Mouse (Mus musculus): Measurements from ENCODE around the gene Bcl2. TPM values are rescaled to one million over a fixed set of nuclear protein-coding genes. Genes with fewer than 3 reads are reported as not detected.

The Bcl2 gene
- polyA plus RNA-seq, 1 experiment from 2014 or later, result 11.5 TPM

DNA sequence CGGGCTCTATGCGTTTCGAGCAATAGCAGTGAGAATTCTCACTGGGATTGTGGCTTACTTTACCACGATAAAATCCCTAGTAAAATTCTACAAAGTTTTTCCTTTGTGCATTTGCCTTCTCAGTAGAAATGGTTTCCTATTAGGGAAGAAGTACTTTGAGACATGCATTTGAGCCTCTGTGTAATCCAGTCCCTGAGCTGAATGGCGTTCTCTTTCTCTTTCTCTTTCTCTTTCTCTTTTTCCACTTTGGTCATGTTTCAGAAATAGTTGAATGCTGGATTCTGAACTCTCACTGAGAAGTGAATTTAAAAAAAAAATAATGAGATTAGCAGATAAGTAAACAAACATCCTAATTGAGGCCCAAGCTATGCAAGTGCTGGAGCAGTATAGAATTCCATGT is 191.1 kb downstream of the Bcl2 start:
- WGBS, result 91% methylated on average over 5 of the region's 5 CpGs
- Histone ChIP-seq H3K9me3 (no peaks in the 10 kb centered on the region), H3K9ac (no peak overlapping the region), H3K4me3 (no peak overlapping the region), H3K4me1 (no peaks in the 10 kb centered on the region), H3K27me3 (replicated peaks) (no peaks in the 10 kb centered on the region), H3K27ac (no peak overlapping the region), H3K36me3 (no peaks in the 10 kb centered on the region), H3K4me2 (replicated peaks) (no peak overlapping the region)
- ATAC-seq (ENCODE audit: low FRiP score, low read depth), result no peak

DNA sequence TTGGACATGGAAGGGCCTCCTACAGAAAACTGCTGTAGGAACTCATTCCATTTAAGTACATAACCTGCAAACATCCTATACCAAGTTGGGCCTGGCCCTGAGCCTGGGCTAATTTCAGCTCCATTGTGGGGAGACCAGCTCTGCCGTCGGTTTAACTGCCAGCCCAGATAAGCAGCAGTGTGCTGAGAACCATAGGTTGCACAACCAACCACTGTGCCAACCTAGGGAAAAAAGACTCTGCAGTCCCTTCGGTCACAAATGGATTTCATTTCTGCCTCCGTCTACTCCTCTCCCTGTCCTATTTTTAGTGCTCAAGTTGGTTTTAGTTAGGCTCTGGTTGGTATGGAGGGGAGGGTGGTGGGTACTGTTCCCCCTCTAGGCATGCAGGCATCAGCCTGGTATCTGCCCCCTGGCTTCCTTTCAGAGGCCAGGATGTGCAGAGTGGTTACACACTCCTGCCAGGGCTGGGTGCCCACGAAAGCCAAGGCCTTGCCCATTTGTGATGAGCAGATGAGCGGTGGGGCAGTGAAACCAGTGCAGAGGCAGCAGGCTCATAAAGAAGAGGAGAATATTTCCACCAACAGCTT is 196.4 kb downstream of the Bcl2 start:
- ATAC-seq (ENCODE audit: low FRiP score, low read depth), result no peak
- no peak overlapping the region for H3K4me2 ChIP-seq (replicated peaks)
- H3K9me3 ChIP-seq, result no peaks in the 10 kb centered on the region
- no peak overlapping the region for H3K4me3 ChIP-seq
- WGBS, result 89% methylated on average over 6 of the region's 6 CpGs
- H3K36me3 ChIP-seq, result no peaks in the 10 kb centered on the region
- H3K27ac ChIP-seq, result no peak overlapping the region
- no peak overlapping the region for H3K9ac ChIP-seq
- H3K27me3 ChIP-seq (replicated peaks), result no peaks in the 10 kb centered on the region
- no peaks in the 10 kb centered on the region for H3K4me1 ChIP-seq

DNA sequence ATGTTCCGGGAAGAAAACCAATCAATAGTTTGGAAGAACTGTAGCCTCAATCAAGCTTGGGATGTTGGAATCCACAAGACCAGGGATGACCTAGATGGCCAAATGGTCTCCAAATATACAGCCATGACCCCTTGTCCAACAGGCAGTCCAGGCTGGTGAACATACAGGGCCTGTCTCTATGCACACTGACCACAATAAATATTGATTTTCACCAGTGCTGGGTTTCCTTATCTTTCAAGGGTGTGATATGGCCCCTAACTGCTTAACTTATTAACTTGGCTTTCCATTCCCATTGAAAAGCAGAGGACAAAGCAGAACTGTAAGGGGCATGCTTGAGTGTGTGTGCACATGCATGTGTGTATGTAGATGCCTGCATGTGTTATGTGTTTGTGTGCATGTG is 197.0 kb downstream of the Bcl2 start:
- Histone ChIP-seq H3K4me2 (replicated peaks) (no peak overlapping the region), H3K36me3 (no peaks in the 10 kb centered on the region), H3K27ac (no peak overlapping the region), H3K4me3 (no peak overlapping the region), H3K4me1 (no peaks in the 10 kb centered on the region), H3K9me3 (no peaks in the 10 kb centered on the region), H3K27me3 (replicated peaks) (no peaks in the 10 kb centered on the region), H3K9ac (no peak overlapping the region)
- ATAC-seq (ENCODE audit: low FRiP score, low read depth), result no peak
- 97% methylated on average over 1 of the region's 1 CpGs for WGBS

DNA sequence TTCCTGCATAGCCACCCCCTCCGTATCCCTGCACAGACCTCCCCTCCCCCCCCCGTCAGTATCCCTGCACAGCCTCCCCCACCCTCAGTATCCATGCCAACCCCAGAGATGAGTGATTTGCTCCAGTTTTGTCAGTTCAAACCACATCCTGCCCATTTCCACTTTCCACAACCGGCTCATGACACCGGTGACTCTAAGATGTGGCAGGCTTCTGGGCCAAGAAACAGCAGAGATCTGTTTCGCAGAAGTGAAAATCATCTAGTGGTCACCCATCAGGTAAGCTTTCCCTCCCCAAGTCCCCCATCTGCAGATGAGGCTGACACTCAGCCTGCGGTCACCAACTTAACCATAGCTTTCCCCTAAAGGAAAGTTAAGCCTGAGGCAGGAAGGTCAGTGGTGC is 198.5 kb downstream of the Bcl2 start:
- H3K4me3 ChIP-seq, result no peak overlapping the region

DNA sequence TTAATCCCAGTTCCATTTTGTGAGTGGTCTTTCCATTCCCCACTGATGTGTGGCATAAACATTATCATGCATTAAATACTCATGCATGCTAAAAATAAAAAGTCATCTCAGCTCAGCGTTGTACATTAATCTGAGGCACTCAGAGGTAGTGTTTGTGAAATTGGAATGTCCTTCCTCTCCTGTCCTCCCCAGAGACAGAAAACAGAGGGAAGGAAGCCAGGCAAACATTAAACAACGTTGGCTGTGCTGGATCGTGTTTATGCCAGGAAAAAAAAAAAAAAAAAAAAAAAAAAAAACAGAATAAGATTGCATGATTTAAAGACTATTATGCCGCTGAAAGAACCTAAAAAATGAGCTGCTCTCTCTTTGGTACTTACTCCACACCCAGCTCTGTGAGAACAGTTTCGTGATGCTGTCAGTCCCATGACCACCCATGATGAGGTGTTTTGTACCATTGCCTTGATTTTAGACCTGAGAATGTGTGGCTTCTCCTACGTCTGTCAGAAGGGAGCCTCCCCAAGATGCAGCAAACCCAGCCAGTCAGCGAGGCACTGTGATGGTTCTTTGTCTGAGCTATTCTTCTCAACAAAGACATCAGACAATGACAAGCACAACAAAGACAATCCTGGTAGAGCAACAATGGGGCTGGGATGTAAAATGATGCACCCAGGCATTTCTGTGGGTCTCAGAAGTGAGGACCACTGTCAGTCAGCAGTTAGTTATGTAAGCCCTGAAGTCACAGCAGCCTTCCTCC is 200.0 kb downstream of the Bcl2 start:
- H3K36me3 ChIP-seq, result no peaks in the 10 kb centered on the region
- no peaks in the 10 kb centered on the region for H3K4me1 ChIP-seq
- no peak overlapping the region for H3K4me3 ChIP-seq
- H3K27me3 ChIP-seq (replicated peaks), result no peaks in the 10 kb centered on the region
- H3K9ac ChIP-seq, result no peak overlapping the region
- no peak overlapping the region for H3K4me2 ChIP-seq (replicated peaks)
- no peak for ATAC-seq (ENCODE audit: low FRiP score, low read depth)
- 47% methylated on average over 7 of the region's 7 CpGs for WGBS
- no peak overlapping the region for H3K27ac ChIP-seq
- H3K9me3 ChIP-seq, result no peaks in the 10 kb centered on the region

More for the DNA sequence above, 198.5 kb downstream of the Bcl2 start:
- no peak for ATAC-seq (ENCODE audit: low FRiP score, low read depth)
- no peaks in the 10 kb centered on the region for H3K36me3 ChIP-seq
- H3K27me3 ChIP-seq (replicated peaks), result no peaks in the 10 kb centered on the region
- no peak overlapping the region for H3K4me2 ChIP-seq (replicated peaks)
- 87% methylated on average over 6 of the region's 6 CpGs for WGBS
- no peaks in the 10 kb centered on the region for H3K4me1 ChIP-seq
- H3K9me3 ChIP-seq, result no peaks in the 10 kb centered on the region
- no peak overlapping the region for H3K9ac ChIP-seq
- no peak overlapping the region for H3K27ac ChIP-seq

GRCm38 (mm10) chr1:106513481-106513880 is 200.6 kb downstream of the Bcl2 start:
- no peaks in the 10 kb centered on the region for H3K36me3 ChIP-seq
- H3K27ac ChIP-seq, result no peak overlapping the region
- no peaks in the 10 kb centered on the region for H3K4me1 ChIP-seq
- H3K4me3 ChIP-seq, result no peak overlapping the region
- ATAC-seq (ENCODE audit: low FRiP score, low read depth), result no peak
- no peak overlapping the region for H3K9ac ChIP-seq
- no peak overlapping the region for H3K4me2 ChIP-seq (replicated peaks)
- no peaks in the 10 kb centered on the region for H3K27me3 ChIP-seq (replicated peaks)
- H3K9me3 ChIP-seq, result no peaks in the 10 kb centered on the region
- WGBS, result 77% methylated on average over 4 of the region's 4 CpGs

GRCm38 (mm10) chr1:106511593-106511992 is 202.5 kb downstream of the Bcl2 start:
- H3K4me2 ChIP-seq (replicated peaks), result no peak overlapping the region
- no peaks in the 10 kb centered on the region for H3K36me3 ChIP-seq
- no peak overlapping the region for H3K9ac ChIP-seq
- H3K9me3 ChIP-seq, result no peaks in the 10 kb centered on the region
- no peak overlapping the region for H3K4me3 ChIP-seq
- H3K4me1 ChIP-seq, result no peaks in the 10 kb centered on the region
- peak; percentile 86; the same call in 1 of the 2 replicates for ATAC-seq (ENCODE audit: low FRiP score, low read depth)
- H3K27me3 ChIP-seq (replicated peaks), result no peaks in the 10 kb centered on the region
- H3K27ac ChIP-seq, result no peak overlapping the region
- WGBS, result 23% methylated on average over 6 of the region's 6 CpGs

- WGBS, result 84% methylated on average over 1 of the region's 1 CpGs
- no peak overlapping the region for H3K4me3 ChIP-seq
- H3K27me3 ChIP-seq (replicated peaks), result no peaks in the 10 kb centered on the region
- H3K9me3 ChIP-seq, result no peaks in the 10 kb centered on the region
- H3K36me3 ChIP-seq, result no peaks in the 10 kb centered on the region
- no peak overlapping the region for H3K27ac ChIP-seq
- H3K4me1 ChIP-seq, result no peaks in the 10 kb centered on the region
- no peak for ATAC-seq (ENCODE audit: low FRiP score, low read depth)
- no peak overlapping the region for H3K4me2 ChIP-seq (replicated peaks)
- H3K9ac ChIP-seq, result no peak overlapping the region
Observed at GRCm38 (mm10) chr1:106507556-106507955, 206.5 kb downstream of the Bcl2 start.

DNA sequence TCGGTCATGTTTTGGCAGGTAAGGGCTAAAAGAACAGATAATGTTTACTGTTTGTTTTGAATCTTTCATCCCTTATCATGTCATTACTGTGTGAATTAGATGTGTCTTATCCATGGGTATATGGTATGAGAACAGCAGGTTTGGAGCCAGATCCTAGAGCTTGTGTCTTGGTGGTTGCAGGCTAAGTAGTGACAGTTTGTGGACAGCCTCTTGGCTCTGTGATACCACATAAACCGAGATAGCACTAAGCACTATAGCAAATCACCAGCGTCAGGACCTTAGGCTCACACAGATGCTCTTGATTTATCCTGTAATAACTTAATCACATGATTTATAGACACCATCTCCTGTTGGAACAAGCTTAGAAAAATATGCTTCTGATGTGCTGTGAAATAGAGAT is 210.2 kb downstream of the Bcl2 start:
- ATAC-seq (ENCODE audit: low FRiP score, low read depth), result no peak
- no peak overlapping the region for H3K27ac ChIP-seq
- H3K36me3 ChIP-seq, result no peaks in the 10 kb centered on the region
- no peaks in the 10 kb centered on the region for H3K27me3 ChIP-seq (replicated peaks)
- no peaks in the 10 kb centered on the region for H3K4me1 ChIP-seq
- 89% methylated on average over 3 of the region's 3 CpGs for WGBS
- H3K9ac ChIP-seq, result no peak overlapping the region
- H3K4me2 ChIP-seq (replicated peaks), result no peak overlapping the region
- H3K4me3 ChIP-seq, result no peak overlapping the region
- H3K9me3 ChIP-seq, result no peaks in the 10 kb centered on the region

- Histone ChIP-seq H3K4me2 (replicated peaks) (no peak overlapping the region), H3K36me3 (no peaks in the 10 kb centered on the region), H3K4me1 (no peaks in the 10 kb centered on the region), H3K9ac (no peak overlapping the region), H3K9me3 (no peaks in the 10 kb centered on the region), H3K27ac (no peak overlapping the region), H3K27me3 (replicated peaks) (no peaks in the 10 kb centered on the region), H3K4me3 (no peak overlapping the region)
- no peak for ATAC-seq (ENCODE audit: low FRiP score, low read depth)
- 93% methylated on average over 4 of the region's 4 CpGs for WGBS
Observed at GRCm38 (mm10) chr1:106503407-106503806, 210.7 kb downstream of the Bcl2 start.

- H3K9ac ChIP-seq, result no peak overlapping the region
- no peak for ATAC-seq (ENCODE audit: low FRiP score, low read depth)
- WGBS, result 74% methylated on average over 2 of the region's 2 CpGs
- H3K4me3 ChIP-seq, result no peak overlapping the region
- H3K4me1 ChIP-seq, result no peaks in the 10 kb centered on the region
- no peaks in the 10 kb centered on the region for H3K36me3 ChIP-seq
- no peak overlapping the region for H3K27ac ChIP-seq
- H3K9me3 ChIP-seq, result no peaks in the 10 kb centered on the region
- no peaks in the 10 kb centered on the region for H3K27me3 ChIP-seq (replicated peaks)
- no peak overlapping the region for H3K4me2 ChIP-seq (replicated peaks)
Observed at GRCm38 (mm10) chr1:106497999-106498398, 216.1 kb downstream of the Bcl2 start.

Data from neural tube, embryonic 12.5 days (tissue).